Mouse (Mus musculus) forebrain, embryonic 15.5 days (tissue): ENCODE measurements at regions not wholly inside any gene's neighbourhood (a gene's known extent, or its start where the extent isn't known, plus 50 kb on each side); places are given as distances from the start of the nearest gene placed in this dataset.
A peak's percentile ranks its signal among the peaks of the same experiment; 100 is the strongest.

Source experiments
- ATAC-seq: fragments of 200-750 bp; cut with Nextera tagmentation; replicated peaks from 2 replicates; pipeline ENCODE4 v1.8.0; 2017; ENCODE audit warnings: mild to moderate bottlenecking, moderate TSS enrichment, moderate library complexity
- H3K27ac ChIP-seq: fragments of 300-500 bp; sonication (generic); replicated peaks from 2 replicates; pipeline ENCODE4 v1.5.1; 2015; ENCODE audit warnings: mild to moderate bottlenecking, inconsistent platforms
- H3K27me3 ChIP-seq: fragments of 300-500 bp; sonication (generic); 2 replicates; pipeline ENCODE4 v1.6.1; 2015; ENCODE audit warnings: inconsistent platforms
- H3K36me3 ChIP-seq: fragments of 300-500 bp; sonication (generic); 2 replicates; pipeline ENCODE4 v1.6.1; 2015; ENCODE audit warnings: mild to moderate bottlenecking, inconsistent platforms
- H3K4me1 ChIP-seq: fragments of 300-500 bp; sonication (generic); 2 replicates; pipeline ENCODE4 v1.6.1; 2015; ENCODE audit warnings: inconsistent platforms
- H3K4me2 ChIP-seq: fragments of 300-500 bp; sonication (generic); replicated peaks from 2 replicates; pipeline ENCODE4 v1.6.1; 2015; ENCODE audit warnings: mild to moderate bottlenecking, inconsistent platforms
- H3K4me3 ChIP-seq: fragments of 300-500 bp; sonication (generic); 2 replicates; pipeline ENCODE4 v1.5.1; 2015; ENCODE audit warnings: mild to moderate bottlenecking, inconsistent platforms
- H3K9ac ChIP-seq: fragments of 300-500 bp; sonication (generic); replicated peaks from 2 replicates; pipeline ENCODE4 v1.6.1; 2015; ENCODE audit warnings: mild to moderate bottlenecking, inconsistent platforms
- H3K9me3 ChIP-seq: fragments of 300-500 bp; sonication (generic); 2 replicates; pipeline ENCODE4 v1.6.1; 2016; ENCODE audit warnings: inconsistent platforms
- WGBS: fragments of 180-500 bp; shearing (Covaris S2); methylation state at CpG from one replicate; pipeline ENCODE4 v1.1.7; 2015; ENCODE audit warnings: mixed read lengths; 5-methylcytosine and 5-hydroxymethylcytosine counted together

GRCm38 (mm10) chr13:48018606-48019005, 242.4 kb upstream of the Id4 start:
- no peak overlapping the region for H3K27ac ChIP-seq
- no peaks in the 10 kb centered on the region for H3K36me3 ChIP-seq
- H3K9me3 ChIP-seq: no peaks in the 10 kb centered on the region
- WGBS: 83% methylated on average over 5 of the region's 5 CpGs
- H3K27me3 ChIP-seq: no peaks in the 10 kb centered on the region
- no peak for ATAC-seq
- H3K4me3 ChIP-seq: no peak overlapping the region
- H3K4me1 ChIP-seq: peaks cover 13% of the 10 kb centered on the region
- H3K4me2 ChIP-seq: no peak overlapping the region
- H3K9ac ChIP-seq: no peak overlapping the region

GRCm38 (mm10) chr13:48022958-48023615, 237.9 kb upstream of the Id4 start:
- no peak for ATAC-seq
- 22% methylated on average over 7 of the region's 7 CpGs for WGBS
- H3K9me3 ChIP-seq: no peaks in the 10 kb centered on the region

GRCm38 (mm10) chr13:48027775-48028489, 233.1 kb upstream of the Id4 start:
- Histone ChIP-seq H3K4me3 (no peak overlapping the region), H3K4me1 (peaks cover 28% of the 10 kb centered on the region), H3K27me3 (no peaks in the 10 kb centered on the region), H3K9me3 (no peaks in the 10 kb centered on the region), H3K4me2 (no peak overlapping the region), H3K36me3 (no peaks in the 10 kb centered on the region), H3K9ac (no peak overlapping the region), H3K27ac (peak overlapping the region; percentile 33; the same call in 1 of the 2 replicates)
- ATAC-seq: peak; percentile 81
- 18% methylated on average over 7 of the region's 7 CpGs for WGBS

More at GRCm38 (mm10) chr13:48022958-48023615, 237.9 kb upstream of the Id4 start:
- Histone ChIP-seq H3K36me3 (no peaks in the 10 kb centered on the region), H3K27me3 (no peaks in the 10 kb centered on the region), H3K9ac (no peak overlapping the region), H3K27ac (no peak overlapping the region), H3K4me1 (peaks cover 15% of the 10 kb centered on the region), H3K4me3 (no peak overlapping the region), H3K4me2 (no peak overlapping the region)

- Histone ChIP-seq H3K27ac (no peak overlapping the region), H3K9me3 (no peaks in the 10 kb centered on the region), H3K36me3 (no peaks in the 10 kb centered on the region), H3K27me3 (no peaks in the 10 kb centered on the region; the same call in 1 of the 2 replicates), H3K4me3 (no peak overlapping the region), H3K4me1 (peaks cover 20% of the 10 kb centered on the region), H3K4me2 (no peak overlapping the region), H3K9ac (no peak overlapping the region)
- WGBS: 38% methylated on average over 8 of the region's 8 CpGs
- ATAC-seq: peak; percentile 55; the same call in 1 of the 2 replicates
Measured at GRCm38 (mm10) chr13:48031491-48031890, 229.5 kb upstream of the Id4 start.

GRCm38 (mm10) chr13:48042172-48042571, 218.9 kb upstream of the Id4 start:
- Histone ChIP-seq H3K4me3 (no peak overlapping the region), H3K36me3 (no peaks in the 10 kb centered on the region), H3K9me3 (no peaks in the 10 kb centered on the region), H3K4me1 (peaks cover 21% of the 10 kb centered on the region), H3K27ac (peak overlapping the region; percentile 63), H3K27me3 (no peaks in the 10 kb centered on the region), H3K4me2 (no peak overlapping the region), H3K9ac (no peak overlapping the region)
- WGBS: 13% methylated on average over 4 of the region's 4 CpGs
- ATAC-seq: no peak

- no peak overlapping the region for H3K4me2 ChIP-seq
- H3K4me3 ChIP-seq: no peak overlapping the region
- H3K9me3 ChIP-seq: no peaks in the 10 kb centered on the region
- ATAC-seq: peak; percentile 53; the same call in 1 of the 2 replicates
- peaks cover 21% of the 10 kb centered on the region for H3K4me1 ChIP-seq
- H3K27ac ChIP-seq: peak overlapping the region; percentile 63
- no peaks in the 10 kb centered on the region for H3K36me3 ChIP-seq
- WGBS: 20% methylated on average over 6 of the region's 6 CpGs
- no peaks in the 10 kb centered on the region for H3K27me3 ChIP-seq
- H3K9ac ChIP-seq: no peak overlapping the region
Measured at GRCm38 (mm10) chr13:48042572-48042971, 218.5 kb upstream of the Id4 start.

- 0 out of 2 replicates have a peak, but pooled peaks have one; percentile 57 for ATAC-seq
- Histone ChIP-seq H3K9ac (no peak overlapping the region), H3K4me1 (peaks cover 21% of the 10 kb centered on the region), H3K27me3 (no peaks in the 10 kb centered on the region), H3K4me3 (no peak overlapping the region), H3K36me3 (no peaks in the 10 kb centered on the region), H3K4me2 (no peak overlapping the region), H3K27ac (no peak overlapping the region), H3K9me3 (no peaks in the 10 kb centered on the region)
- WGBS: 57% methylated on average over 25 of the region's 25 CpGs
Measured at GRCm38 (mm10) chr13:48046201-48046750, 214.8 kb upstream of the Id4 start.

- no peak for ATAC-seq
- no peaks in the 10 kb centered on the region for H3K36me3 ChIP-seq
- H3K27ac ChIP-seq: no peak overlapping the region
- H3K9ac ChIP-seq: no peak overlapping the region
- H3K4me2 ChIP-seq: no peak overlapping the region
- H3K4me1 ChIP-seq: peaks cover 9% of the 10 kb centered on the region; the same call in 1 of the 2 replicates
- H3K27me3 ChIP-seq: no peaks in the 10 kb centered on the region
- WGBS: 79% methylated on average over 6 of the region's 6 CpGs
- H3K4me3 ChIP-seq: no peak overlapping the region
- no peaks in the 10 kb centered on the region for H3K9me3 ChIP-seq
Measured at GRCm38 (mm10) chr13:48049796-48050195, 211.2 kb upstream of the Id4 start.

- Histone ChIP-seq H3K9ac (no peak overlapping the region), H3K27ac (no peak overlapping the region), H3K9me3 (no peaks in the 10 kb centered on the region), H3K4me3 (no peak overlapping the region), H3K27me3 (no peaks in the 10 kb centered on the region), H3K4me2 (no peak overlapping the region), H3K36me3 (no peaks in the 10 kb centered on the region), H3K4me1 (peaks cover 7% of the 10 kb centered on the region)
- no peak for ATAC-seq
Measured at GRCm38 (mm10) chr13:48074630-48075029, 186.4 kb upstream of the Id4 start.

- no peak for ATAC-seq
Measured at GRCm38 (mm10) chr13:48075315-48075714, 185.7 kb upstream of the Id4 start.

GRCm38 (mm10) chr13:48078214-48078613, 182.8 kb upstream of the Id4 start:
- no peaks in the 10 kb centered on the region for H3K27me3 ChIP-seq
- peaks cover 7% of the 10 kb centered on the region for H3K4me1 ChIP-seq
- H3K27ac ChIP-seq: peak overlapping the region; percentile 9; the same call in 1 of the 2 replicates
- peak overlapping the region; percentile 11 for H3K4me2 ChIP-seq
- no peaks in the 10 kb centered on the region for H3K36me3 ChIP-seq
- no peak overlapping the region for H3K9ac ChIP-seq
- no peak overlapping the region for H3K4me3 ChIP-seq
- peak; percentile 66; the same call in 1 of the 2 replicates for ATAC-seq
- no peaks in the 10 kb centered on the region for H3K9me3 ChIP-seq
- WGBS: 28% methylated on average over 12 of the region's 12 CpGs

More at GRCm38 (mm10) chr13:48075315-48075714, 185.7 kb upstream of the Id4 start:
- Histone ChIP-seq H3K4me3 (no peak overlapping the region), H3K27ac (no peak overlapping the region), H3K4me2 (no peak overlapping the region), H3K36me3 (no peaks in the 10 kb centered on the region), H3K27me3 (no peaks in the 10 kb centered on the region), H3K4me1 (peaks cover 7% of the 10 kb centered on the region), H3K9me3 (no peaks in the 10 kb centered on the region), H3K9ac (no peak overlapping the region)
- 91% methylated on average over 5 of the region's 5 CpGs for WGBS

- no peak overlapping the region for H3K9ac ChIP-seq
- no peaks in the 10 kb centered on the region for H3K27me3 ChIP-seq
- no peaks in the 10 kb centered on the region for H3K9me3 ChIP-seq
- H3K4me2 ChIP-seq: no peak overlapping the region
- WGBS: 95% methylated on average over 2 of the region's 2 CpGs
- no peaks in the 10 kb centered on the region for H3K36me3 ChIP-seq
- peaks cover 1% of the 10 kb centered on the region for H3K4me1 ChIP-seq
- ATAC-seq: no peak
- no peak overlapping the region for H3K27ac ChIP-seq
- H3K4me3 ChIP-seq: no peak overlapping the region
Measured at GRCm38 (mm10) chr13:48083294-48083693, 177.7 kb upstream of the Id4 start.
